Mouse (Mus musculus): ENCODE data around the gene Hnrnpul2. TPM values are rescaled to one million over a fixed set of nuclear protein-coding genes. Genes with fewer than 3 reads are reported as not detected.
"Not testable (repeated sequence)": the region's sequence is repeated elsewhere in the genome, so short reads cannot be mapped to it uniquely, and the experiment has no call there.

The Hnrnpul2 gene
- polyA plus RNA-seq, 1 experiment from 2014 or later: 5.8 TPM

DNA sequence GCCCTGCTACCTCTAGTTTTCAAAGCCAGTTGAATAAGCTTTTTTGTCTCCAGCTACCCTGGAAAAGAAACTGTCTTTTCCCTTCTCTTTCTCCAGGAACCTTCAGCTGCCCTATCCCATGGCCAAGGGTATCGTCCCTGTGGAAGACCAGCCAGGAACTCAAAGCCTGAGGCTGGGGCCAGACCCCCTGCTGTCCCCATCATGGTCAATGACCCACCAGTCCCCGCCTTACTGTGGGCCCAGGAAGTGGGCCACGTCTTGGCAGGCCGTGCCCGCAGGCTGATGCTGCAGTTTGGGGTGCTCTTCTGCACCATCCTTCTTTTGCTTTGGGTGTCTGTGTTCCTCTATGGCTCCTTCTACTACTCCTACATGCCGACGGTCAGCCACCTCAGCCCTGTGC lies 21.2 kb downstream of the Hnrnpul2 start:
- Histone ChIP-seq H3K4me1 (replicated peaks) (peaks cover 45% of the 10 kb centered on the region), H3K9ac (peak overlapping the region; percentile 94), H3K27me3 (no peaks in the 10 kb centered on the region), H3K4me2 (peak overlapping the region; percentile 81), H3K36me3 (peaks cover 31% of the 10 kb centered on the region), H3K9me3 (no peaks in the 10 kb centered on the region), H3K4me3 (peak overlapping the region; percentile 74), H3K27ac (peak overlapping the region; percentile 99)
- no peak for ATAC-seq (ENCODE audit: low FRiP score)
- WGBS: 93% methylated on average over 7 of the region's 7 CpGs

DNA sequence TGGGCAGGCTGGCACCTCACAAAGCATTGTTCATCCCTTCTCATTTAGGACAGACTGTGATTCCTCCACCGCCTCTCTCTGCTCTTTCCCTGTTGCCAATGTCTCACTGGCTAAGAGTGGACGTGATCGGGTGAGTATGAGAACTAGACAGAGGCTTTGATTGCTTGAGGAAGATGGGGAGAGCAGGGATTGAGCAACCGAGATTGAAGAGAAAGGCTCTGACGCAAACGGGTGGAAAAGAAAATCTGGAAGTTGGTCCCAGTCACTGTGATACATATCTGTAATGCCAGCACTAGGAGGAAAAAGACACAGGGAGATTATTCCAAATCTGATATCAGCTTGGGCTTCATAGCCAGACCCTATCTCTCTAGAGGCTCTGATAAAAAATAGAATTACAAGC lies 23.2 kb downstream of the Hnrnpul2 start:
- 89% methylated on average over 6 of the region's 6 CpGs for WGBS
- Histone ChIP-seq H3K27ac (no peak overlapping the region), H3K4me1 (replicated peaks) (peaks cover 34% of the 10 kb centered on the region), H3K9me3 (no peaks in the 10 kb centered on the region), H3K4me3 (no peak overlapping the region), H3K9ac (no peak overlapping the region), H3K27me3 (no peaks in the 10 kb centered on the region), H3K4me2 (no peak overlapping the region), H3K36me3 (peaks cover 47% of the 10 kb centered on the region)
- ATAC-seq (ENCODE audit: low FRiP score): no peak

DNA sequence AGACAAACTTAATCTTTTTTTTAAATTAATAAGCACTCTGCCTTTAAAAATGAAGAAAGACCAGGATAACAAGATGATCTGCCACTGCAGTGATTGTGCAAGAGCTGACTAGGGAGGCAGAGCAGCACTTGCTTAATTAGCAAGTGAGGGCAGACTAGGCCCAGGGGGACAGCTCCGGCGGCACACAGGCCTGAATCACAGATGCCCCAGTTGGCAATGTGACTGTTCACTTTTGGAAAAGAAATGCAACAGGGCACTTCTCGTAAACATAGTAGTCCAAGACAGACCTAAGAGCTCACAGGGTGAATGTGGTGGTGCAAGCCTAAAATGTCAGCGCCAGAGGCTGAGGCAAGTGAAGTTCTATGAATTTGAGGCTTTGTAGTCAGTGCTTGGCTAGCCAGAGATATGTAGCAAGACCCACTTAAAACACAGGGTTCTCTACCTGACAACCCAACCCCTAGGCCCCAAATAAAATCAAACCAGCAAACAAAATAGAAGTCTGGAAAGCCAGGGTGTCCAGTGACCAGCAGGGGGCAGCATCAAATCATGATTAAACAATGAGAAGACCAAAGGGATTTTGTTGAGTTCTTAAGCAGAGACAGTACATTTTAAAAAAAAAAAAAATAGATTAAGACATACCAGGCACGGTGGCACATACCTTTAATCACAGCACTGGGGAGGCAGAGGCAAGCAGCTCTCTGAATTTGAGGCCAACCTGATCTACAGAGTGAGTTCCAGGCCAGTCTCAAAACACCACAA lies 24.7 kb downstream of the Hnrnpul2 start:
- Histone ChIP-seq H3K36me3 (peaks cover 61% of the 10 kb centered on the region), H3K27ac (no peak overlapping the region), H3K4me2 (no peak overlapping the region), H3K27me3 (no peaks in the 10 kb centered on the region), H3K9ac (no peak overlapping the region), H3K4me1 (replicated peaks) (peaks cover 21% of the 10 kb centered on the region), H3K4me3 (no peak overlapping the region), H3K9me3 (no peaks in the 10 kb centered on the region)
- ATAC-seq (ENCODE audit: low FRiP score): no peak
- 59% methylated on average over 5 of the region's 5 CpGs for WGBS

DNA sequence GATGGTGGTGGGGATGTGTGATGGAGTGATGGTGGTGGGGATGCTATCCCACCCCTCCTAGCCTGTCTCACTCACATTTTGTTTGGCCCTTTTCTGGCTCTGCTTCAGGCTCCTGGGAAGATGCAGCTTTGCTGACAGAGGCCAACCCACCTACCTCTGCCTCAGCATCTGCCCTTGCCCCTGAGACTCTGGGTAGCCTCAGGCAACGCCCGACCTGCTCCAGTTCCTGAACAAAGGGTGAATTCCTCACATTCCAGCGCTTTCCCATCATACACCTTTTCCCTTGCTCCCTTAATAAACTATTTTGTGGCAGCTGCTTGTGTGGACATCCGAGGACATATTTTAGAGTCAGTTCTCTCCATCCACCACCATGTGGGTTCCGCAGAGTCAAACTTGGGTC lies 28.5 kb downstream of the Hnrnpul2 start:
- Histone ChIP-seq H3K9ac (no peak overlapping the region), H3K27me3 (no peaks in the 10 kb centered on the region), H3K4me2 (no peak overlapping the region), H3K27ac (no peak overlapping the region), H3K4me3 (no peak overlapping the region), H3K4me1 (replicated peaks) (peaks cover 5% of the 10 kb centered on the region; the same call in 1 of the 2 replicates), H3K36me3 (peaks cover 49% of the 10 kb centered on the region), H3K9me3 (no peaks in the 10 kb centered on the region)
- 85% methylated on average over 5 of the region's 5 CpGs for WGBS
- ATAC-seq (ENCODE audit: low FRiP score): no peak

DNA sequence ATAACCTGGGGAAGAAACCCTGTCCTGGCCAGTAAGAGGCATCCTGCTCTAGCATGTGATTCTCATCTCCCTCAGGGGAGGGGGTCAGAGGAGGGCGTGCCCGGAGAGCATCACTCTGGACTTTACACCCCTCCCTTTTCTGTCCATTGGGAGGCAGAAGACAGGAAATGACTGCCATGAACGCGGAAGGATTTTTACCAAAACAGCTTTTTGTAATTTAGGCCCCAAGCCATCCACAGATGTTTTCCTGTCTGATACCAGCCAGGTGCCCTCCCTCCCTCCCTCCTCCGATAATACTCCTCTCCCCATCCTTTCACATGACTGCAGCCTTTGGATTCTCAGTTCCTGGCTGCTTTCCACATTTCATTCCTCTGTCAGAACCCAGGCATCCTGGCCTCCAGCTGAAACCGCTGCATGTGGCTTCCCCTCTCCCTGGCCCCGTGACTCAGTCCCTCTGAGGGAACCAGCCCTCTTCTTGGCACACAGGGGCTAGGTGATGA lies 30.6 kb downstream of the Hnrnpul2 start, which contains the start of gene Lrrn4cl:
TSS of gene Lrrn4cl (plus strand) at position 367 of the 500 bp plus-strand sequence.
- H3K36me3 ChIP-seq: peaks cover 40% of the 10 kb centered on the region
- H3K9ac ChIP-seq: peak within 1 kb of the TSS; percentile 43; the same call in 1 of the 2 replicates
- H3K27ac ChIP-seq: 0 out of 2 replicates have a peak within 1 kb of the TSS, but pooled peaks have one; percentile 23
- no peaks in the 10 kb centered on the region for H3K9me3 ChIP-seq
- H3K4me2 ChIP-seq: no peak within 1 kb of the TSS
- no peak for ATAC-seq (ENCODE audit: low FRiP score)
- no peaks in the 10 kb centered on the region for H3K27me3 ChIP-seq
- no peak within 1 kb of the TSS for H3K4me3 ChIP-seq
- H3K4me1 ChIP-seq (replicated peaks): peaks cover 5% of the 10 kb centered on the region; the same call in 1 of the 2 replicates
- WGBS: 35% methylated on average over 7 of the region's 7 CpGs

DNA sequence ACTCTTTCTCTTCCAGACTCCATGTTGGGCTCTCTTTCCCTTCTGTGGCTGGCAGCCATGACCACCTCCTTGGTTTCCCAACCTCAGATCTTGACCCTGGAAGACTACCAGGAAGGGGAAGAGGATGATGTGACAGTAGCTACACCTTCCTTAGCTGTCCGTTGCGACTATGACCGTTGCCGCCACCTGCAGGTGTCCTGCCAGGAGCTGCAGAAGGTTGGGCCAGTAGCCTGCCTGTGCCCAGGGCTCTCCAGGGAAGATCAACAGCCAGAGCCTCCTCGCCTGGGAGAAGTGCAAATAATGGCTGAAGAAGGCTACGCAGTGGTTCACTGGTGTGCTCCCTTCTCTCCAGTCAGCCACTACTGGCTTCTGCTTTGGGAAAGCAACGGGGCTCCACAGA lies 31.8 kb downstream of the Hnrnpul2 start:
- WGBS: 58% methylated on average over 7 of the region's 7 CpGs
- H3K27me3 ChIP-seq: no peaks in the 10 kb centered on the region
- H3K9ac ChIP-seq: peak overlapping the region; percentile 19; the same call in 1 of the 2 replicates
- ATAC-seq (ENCODE audit: low FRiP score): no peak
- H3K27ac ChIP-seq: no peak overlapping the region
- H3K4me3 ChIP-seq: no peak overlapping the region
- peaks cover 28% of the 10 kb centered on the region for H3K36me3 ChIP-seq
- peaks cover 5% of the 10 kb centered on the region; the same call in 1 of the 2 replicates for H3K4me1 ChIP-seq (replicated peaks)
- no peak overlapping the region for H3K4me2 ChIP-seq
- no peaks in the 10 kb centered on the region for H3K9me3 ChIP-seq

DNA sequence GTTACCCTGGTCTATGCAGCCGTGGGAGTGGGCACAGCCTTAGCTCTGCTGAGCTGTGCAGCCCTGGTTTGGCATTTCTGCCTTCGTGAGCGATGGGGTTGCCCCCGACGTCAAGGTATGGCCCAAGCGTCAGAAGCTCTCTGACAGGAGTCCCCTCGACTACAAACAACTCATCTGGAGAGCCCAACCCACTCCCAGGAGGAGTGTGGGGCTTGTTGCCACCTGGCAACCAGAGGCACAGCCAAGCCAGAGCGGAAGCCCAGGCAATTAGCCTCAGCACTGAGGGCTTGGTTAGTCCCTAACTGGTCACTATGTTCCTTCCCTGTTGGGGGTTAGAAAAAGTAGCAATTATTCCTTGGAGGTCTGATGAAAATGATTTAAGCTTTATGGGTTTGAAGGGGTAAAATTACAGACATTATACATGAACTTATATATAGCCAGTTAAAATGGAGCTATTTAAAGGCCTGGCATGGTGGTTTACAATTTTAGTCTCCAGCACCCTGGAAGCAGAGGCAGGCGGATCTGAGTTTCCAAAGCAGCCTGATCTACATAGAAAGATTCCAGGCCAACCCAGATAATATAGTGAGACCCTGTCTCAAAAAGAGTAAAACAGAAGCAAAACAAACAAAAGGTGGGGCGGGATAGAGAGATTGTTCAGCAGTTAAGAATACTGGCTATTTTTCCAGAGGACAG lies 32.6 kb downstream of the Hnrnpul2 start:
- WGBS: 62% methylated on average over 10 of the region's 10 CpGs
- no peak overlapping the region for H3K4me3 ChIP-seq
- peak overlapping the region; percentile 19; the same call in 1 of the 2 replicates for H3K9ac ChIP-seq
- H3K4me2 ChIP-seq: no peak overlapping the region
- no peak overlapping the region for H3K27ac ChIP-seq
- H3K9me3 ChIP-seq: no peaks in the 10 kb centered on the region
- no peaks in the 10 kb centered on the region for H3K27me3 ChIP-seq
- no peak for ATAC-seq (ENCODE audit: low FRiP score)
- peaks cover 20% of the 10 kb centered on the region for H3K36me3 ChIP-seq
- peaks cover 5% of the 10 kb centered on the region; the same call in 1 of the 2 replicates for H3K4me1 ChIP-seq (replicated peaks)

DNA sequence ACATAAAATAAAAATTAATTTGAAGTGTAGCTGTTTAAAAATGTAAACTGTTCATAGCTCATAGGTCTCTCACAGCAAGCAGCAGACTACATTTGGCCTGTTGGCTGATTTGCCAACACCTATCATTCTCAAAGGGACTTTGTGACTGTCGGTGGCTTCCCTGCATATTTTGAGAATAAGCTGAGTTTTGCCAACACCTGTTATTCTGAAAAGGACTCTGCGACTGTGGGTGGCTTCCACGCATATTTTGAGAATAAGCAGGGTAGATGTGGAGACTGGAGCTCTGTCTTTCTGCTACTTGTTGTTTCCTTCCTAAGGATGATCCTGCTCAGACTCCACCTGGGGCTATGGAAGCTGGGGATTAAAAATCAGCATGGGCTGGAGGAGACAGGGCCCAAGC lies 33.3 kb downstream of the Hnrnpul2 start:
- peaks cover 5% of the 10 kb centered on the region; the same call in 1 of the 2 replicates for H3K4me1 ChIP-seq (replicated peaks)
- H3K27me3 ChIP-seq: no peaks in the 10 kb centered on the region
- H3K4me3 ChIP-seq: no peak overlapping the region
- H3K27ac ChIP-seq: no peak overlapping the region
- no peaks in the 10 kb centered on the region for H3K9me3 ChIP-seq
- 86% methylated on average over 3 of the region's 3 CpGs for WGBS
- no peak overlapping the region for H3K4me2 ChIP-seq
- peaks cover 13% of the 10 kb centered on the region for H3K36me3 ChIP-seq
- H3K9ac ChIP-seq: no peak overlapping the region
- ATAC-seq (ENCODE audit: low FRiP score): no peak

DNA sequence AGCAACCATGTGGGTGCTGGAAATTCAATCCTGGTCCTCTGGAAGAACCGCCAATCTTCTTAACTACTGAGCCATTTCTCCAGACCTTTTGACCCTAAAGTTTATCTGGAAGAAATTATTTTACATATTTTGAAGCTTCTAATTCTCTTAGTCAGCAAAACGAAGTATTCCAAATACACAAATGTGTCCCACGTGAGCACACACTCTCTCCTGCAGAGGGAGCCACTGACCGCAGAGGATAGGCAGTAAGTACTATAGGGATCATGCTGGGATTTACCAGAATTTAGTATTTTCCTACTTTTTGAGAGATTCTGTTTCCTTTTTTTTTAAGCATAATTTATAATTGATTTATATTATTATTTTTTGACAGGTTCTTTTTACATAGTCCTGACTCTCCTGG lies 37.9 kb downstream of the Hnrnpul2 start:
- Histone ChIP-seq H3K27me3 (no peaks in the 10 kb centered on the region), H3K36me3 (no peaks in the 10 kb centered on the region), H3K4me3 (no peak overlapping the region), H3K9ac (no peak overlapping the region), H3K4me1 (replicated peaks) (no peaks in the 10 kb centered on the region), H3K9me3 (no peaks in the 10 kb centered on the region), H3K27ac (no peak overlapping the region), H3K4me2 (no peak overlapping the region)
- no peak for ATAC-seq (ENCODE audit: low FRiP score)
- WGBS: 42% methylated on average over 4 of the region's 4 CpGs

DNA sequence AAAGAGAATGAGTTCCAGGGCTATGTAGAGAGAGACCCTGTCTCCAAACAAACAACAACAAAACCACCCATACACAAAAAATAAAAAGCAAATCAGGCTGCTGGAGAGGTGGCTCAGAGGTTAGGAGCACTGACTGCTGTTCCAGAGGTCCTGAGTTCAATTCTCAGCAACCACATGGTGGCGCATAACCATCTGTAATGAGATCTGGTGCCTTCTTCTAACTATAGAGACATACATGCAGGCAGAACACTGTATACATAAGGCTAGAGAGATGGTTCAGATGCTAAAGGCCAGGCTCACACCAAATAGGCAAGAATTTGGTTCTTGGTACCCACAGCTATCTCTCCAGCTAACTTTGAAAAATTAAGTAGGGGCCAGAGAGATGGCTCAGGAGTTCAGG lies 39.2 kb downstream of the Hnrnpul2 start:
- Histone ChIP-seq H3K9me3 (no peaks in the 10 kb centered on the region), H3K9ac (no peak overlapping the region), H3K4me1 (replicated peaks) (no peaks in the 10 kb centered on the region), H3K4me3 (no peak overlapping the region), H3K4me2 (no peak overlapping the region), H3K36me3 (no peaks in the 10 kb centered on the region), H3K27ac (no peak overlapping the region), H3K27me3 (no peaks in the 10 kb centered on the region)
- no peak for ATAC-seq (ENCODE audit: low FRiP score)
- 22% methylated on average over 1 of the region's 1 CpGs for WGBS

DNA sequence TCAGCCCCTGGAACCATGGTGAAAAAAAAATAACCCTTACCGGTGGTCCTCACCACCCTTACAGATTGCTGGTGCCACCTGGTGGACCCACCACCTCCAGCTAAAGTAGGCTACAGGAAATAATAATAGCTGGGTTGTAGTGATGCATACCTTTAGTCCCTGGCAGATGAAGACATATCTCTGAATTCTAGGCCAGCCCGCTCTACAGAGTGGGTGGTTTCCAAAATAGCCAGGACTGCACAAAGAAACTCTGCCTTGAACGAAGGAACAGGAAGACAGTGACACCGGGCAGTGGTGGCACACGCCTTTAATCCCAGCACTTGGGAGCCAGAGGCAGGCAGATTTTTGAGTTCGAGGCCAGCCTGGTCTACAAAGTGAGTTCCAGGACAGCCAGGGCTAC lies 44.5 kb downstream of the Hnrnpul2 start:
- no peak for ATAC-seq (ENCODE audit: low FRiP score)
- Histone ChIP-seq H3K4me3 (no peak overlapping the region), H3K9me3 (no peaks in the 10 kb centered on the region), H3K27ac (no peak overlapping the region), H3K9ac (no peak overlapping the region), H3K36me3 (no peaks in the 10 kb centered on the region), H3K4me1 (replicated peaks) (no peaks in the 10 kb centered on the region), H3K27me3 (no peaks in the 10 kb centered on the region), H3K4me2 (no peak overlapping the region)
- WGBS: 84% methylated on average over 6 of the region's 6 CpGs

DNA sequence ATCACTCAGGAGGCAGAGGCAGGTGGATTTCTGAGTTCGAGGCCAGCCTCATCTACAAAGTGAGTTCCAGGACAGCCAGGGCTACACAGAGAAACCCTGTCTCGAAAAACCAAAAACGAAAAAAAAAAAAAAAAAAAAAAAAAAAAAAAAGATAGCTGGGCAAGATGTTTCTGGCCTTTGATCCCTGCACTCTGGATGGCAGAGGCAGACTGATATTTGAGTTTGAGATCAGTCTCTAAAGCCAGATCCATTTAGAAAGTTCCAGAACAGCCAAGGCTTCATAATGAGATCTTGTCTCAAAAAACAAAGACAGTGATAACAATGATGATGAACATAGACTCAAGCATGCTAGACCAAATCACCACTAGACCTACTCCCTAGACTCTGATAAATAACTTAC lies 50.6 kb downstream of the Hnrnpul2 start:
- H3K4me3 ChIP-seq; H3K27ac ChIP-seq; H3K9ac ChIP-seq; ATAC-seq (ENCODE audit: low FRiP score); H3K27me3 ChIP-seq; H3K9me3 ChIP-seq: not testable (repeated sequence)
- peaks cover 18% of the 10 kb centered on the region for H3K4me1 ChIP-seq (replicated peaks)
- H3K4me2 ChIP-seq: peak overlapping the region; percentile 54
- WGBS: 80% methylated on average over 3 of the region's 3 CpGs
- peaks cover 24% of the 10 kb centered on the region for H3K36me3 ChIP-seq

All from hindbrain, embryonic 13.5 days (tissue).